Mouse (Mus musculus) megakaryocyte, adult 5-6 weeks (primary cell): ENCODE results near the gene Ndst2. TPM values are rescaled to one million over a fixed set of nuclear protein-coding genes. Genes with fewer than 3 reads are reported as not detected.

Experiments
- total RNA-seq, 2 experiments: library from RNA; stranded (forward) in 1 of 2; stranded (reverse) in 1 of 2; fragments of 153-499, 151-499 nt in 1 of 2; fragments of 221-1000, 200-1000 nt in 1 of 2; gene quantifications; 2 replicates each; pipeline versions ENCODE4 v1.2.3 to v1.2.4; 2015 to 2017

The Ndst2 gene
- total RNA-seq, 2 experiments from 2014 or later = 14.0 to 60.3 TPM

Other genes with a start within 250 kb of the Ndst2 start
- 1.2 and 3.2 TPM in 2 replicates for gene Mss51, start 237.7 kb downstream of the Ndst2 start, total RNA-seq (2015)
- 0.51 and 0.85 TPM in 2 replicates for gene Mss51, start 237.7 kb downstream of the Ndst2 start, total RNA-seq (2017)
- gene Ppp3cb, start 188.0 kb downstream of the Ndst2 start, total RNA-seq (2015) = 142 and 144 TPM in 2 replicates
- 64.6 and 86.8 TPM in 2 replicates for gene Ppp3cb, start 188.0 kb downstream of the Ndst2 start, total RNA-seq (2017)
- gene Usp54, start 93.5 kb downstream of the Ndst2 start, total RNA-seq (2015) = 1.5 and 2.2 TPM in 2 replicates
- gene Usp54, start 93.5 kb downstream of the Ndst2 start, total RNA-seq (2017) = 1.8 and 2.5 TPM in 2 replicates
- gene Myoz1, start 78.0 kb downstream of the Ndst2 start, total RNA-seq (2015) = 0.76 TPM in 1 of 2 replicates, not detected in the other
- gene Myoz1, start 78.0 kb downstream of the Ndst2 start, total RNA-seq (2017) = 0.51 TPM in 1 of 2 replicates, not detected in the other
- gene Synpo2l, start 66.2 kb downstream of the Ndst2 start, total RNA-seq (2015) = 0.07 TPM in 1 of 2 replicates, not detected in the other
- gene Synpo2l, start 66.2 kb downstream of the Ndst2 start, total RNA-seq (2017) = not detected in 2 replicates
- gene Sec24c, start 60.3 kb downstream of the Ndst2 start, total RNA-seq (2015) = 34.2 and 48.4 TPM in 2 replicates
- 69.7 and 90.0 TPM in 2 replicates for gene Sec24c, start 60.3 kb downstream of the Ndst2 start, total RNA-seq (2017)
- gene Fut11, start 39.6 kb downstream of the Ndst2 start, total RNA-seq (2015) = 9.1 and 12.5 TPM in 2 replicates
- gene Fut11, start 39.6 kb downstream of the Ndst2 start, total RNA-seq (2017) = 4.9 and 6.5 TPM in 2 replicates
- gene Chchd1, start 31.6 kb downstream of the Ndst2 start, total RNA-seq (2015) = 94.2 and 107 TPM in 2 replicates
- 86.5 and 86.8 TPM in 2 replicates for gene Chchd1, start 31.6 kb downstream of the Ndst2 start, total RNA-seq (2017)
- 33.2 and 39.3 TPM in 2 replicates for gene Zswim8, start 27.0 kb downstream of the Ndst2 start, total RNA-seq (2015)
- gene Zswim8, start 27.0 kb downstream of the Ndst2 start, total RNA-seq (2017) = 26.5 and 33.3 TPM in 2 replicates
- 24.0 and 24.3 TPM in 2 replicates for gene Camk2g, start 59.5 kb upstream of the Ndst2 start, total RNA-seq (2015)
- gene Camk2g, start 59.5 kb upstream of the Ndst2 start, total RNA-seq (2017) = 50.1 and 61.1 TPM in 2 replicates
- gene Plau, start 102.1 kb upstream of the Ndst2 start, total RNA-seq (2015) = 7.0 and 9.5 TPM in 2 replicates
- gene Plau, start 102.1 kb upstream of the Ndst2 start, total RNA-seq (2017) = 16.8 and 17.1 TPM in 2 replicates
- 149 and 152 TPM in 2 replicates for gene Vcl, start 194.8 kb upstream of the Ndst2 start, total RNA-seq (2015)
- 117 and 128 TPM in 2 replicates for gene Vcl, start 194.8 kb upstream of the Ndst2 start, total RNA-seq (2017)